In genomic region chr6:65849127-65849526, GRCm38 (mm10) we compare ENCODE assay signal across 27 mouse cellular contexts.
DNase-seq lines count a peak whose midpoint lies in the region; ATAC-seq and TF ChIP-seq lines count a peak whose summit lies in the region.
"Had no signal": no experiment of that assay in that cellular context is flagged by ENCODE, and none has a peak within 500 bp of the region (broad histone marks: within the 10 kb centered on the region; RNA-seq: fewer than 3 reads in every experiment).

No protein-coding gene starts in this region.

- H3K4me3 ChIP-seq in layer of hippocampus, adult 2 months, result no peak overlapping the region
- no peak overlapping the region for H3K4me3 ChIP-seq in midbrain, embryonic 13.5 days (replicated peaks)
- H3K4me3 ChIP-seq in midbrain, embryonic 16.5 days (ENCODE audit: low read depth, low read length), result no peak overlapping the region
- H3K4me3 ChIP-seq in neural tube, embryonic 14.5 days (ENCODE audit: low read depth, low read length), result no peak overlapping the region
- H3K4me3 ChIP-seq in forebrain, embryonic 14.5 days (ENCODE audit: low read depth, low read length), result no peak overlapping the region
- H3K4me3 ChIP-seq: forebrain, embryonic 15.5 days; heart, embryonic 10.5 days; heart, embryonic 15.5 days; midbrain, embryonic 10.5 days; stomach, embryonic 15.5 days had no signal

- no peaks in the 10 kb centered on the region for H3K9me3 ChIP-seq in midbrain, embryonic 13.5 days
- H3K9me3 ChIP-seq in midbrain, embryonic 16.5 days (replicated peaks; ENCODE audit: control insufficient read depth, low read length, poor library complexity, severe bottlenecking), result no peaks in the 10 kb centered on the region
- no peaks in the 10 kb centered on the region for H3K9me3 ChIP-seq in neural tube, embryonic 14.5 days (ENCODE audit: control insufficient read depth, low read length)
- no peaks in the 10 kb centered on the region for H3K9me3 ChIP-seq in forebrain, embryonic 14.5 days (replicated peaks; ENCODE audit: control insufficient read depth, low read length)
- H3K9me3 ChIP-seq: forebrain, embryonic 15.5 days; heart, embryonic 10.5 days; heart, embryonic 15.5 days; midbrain, embryonic 10.5 days; stomach, embryonic 15.5 days had no signal

- no peak overlapping the region for H3K9ac ChIP-seq in midbrain, embryonic 13.5 days (replicated peaks)
- H3K9ac ChIP-seq in midbrain, embryonic 16.5 days (ENCODE audit: low read depth, low read length), result no peak overlapping the region
- H3K9ac ChIP-seq in neural tube, embryonic 14.5 days (replicated peaks; ENCODE audit: low read depth, low read length), result no peak overlapping the region
- no peak overlapping the region for H3K9ac ChIP-seq in forebrain, embryonic 14.5 days (ENCODE audit: low read length)
- H3K9ac ChIP-seq: forebrain, embryonic 15.5 days; heart, embryonic 15.5 days; liver, embryonic 14.5 days; stomach, embryonic 15.5 days had no signal

- H3K27ac ChIP-seq in layer of hippocampus, adult 2 months, result peak overlapping the region; percentile 70
- H3K27ac ChIP-seq in midbrain, embryonic 13.5 days, result no peak overlapping the region
- no peak overlapping the region for H3K27ac ChIP-seq in midbrain, embryonic 16.5 days (ENCODE audit: low read length)
- no peak overlapping the region for H3K27ac ChIP-seq in neural tube, embryonic 14.5 days (ENCODE audit: low read depth, low read length)
- no peak overlapping the region for H3K27ac ChIP-seq in forebrain, embryonic 14.5 days (ENCODE audit: low read depth, low read length)
- H3K27ac ChIP-seq: forebrain, embryonic 15.5 days; heart, embryonic 10.5 days; heart, embryonic 15.5 days; liver, embryonic 14.5 days; midbrain, embryonic 10.5 days; stomach, embryonic 15.5 days had no signal

- WGBS in midbrain, embryonic 13.5 days, result 67% methylated on average over 4 of the region's 4 CpGs
- WGBS in midbrain, embryonic 16.5 days, result 63% methylated on average over 4 of the region's 4 CpGs
- 40% methylated on average over 4 of the region's 4 CpGs for WGBS in neural tube, embryonic 14.5 days
- WGBS in forebrain, embryonic 14.5 days, result 70% methylated on average over 4 of the region's 4 CpGs

- no peaks in the 10 kb centered on the region for H3K36me3 ChIP-seq in midbrain, embryonic 13.5 days
- H3K36me3 ChIP-seq in midbrain, embryonic 16.5 days (ENCODE audit: control insufficient read depth, insufficient read depth, low read length), result no peaks in the 10 kb centered on the region
- H3K36me3 ChIP-seq in neural tube, embryonic 14.5 days (ENCODE audit: control insufficient read depth, insufficient read depth, low read length), result no peaks in the 10 kb centered on the region
- no peaks in the 10 kb centered on the region for H3K36me3 ChIP-seq in forebrain, embryonic 14.5 days (ENCODE audit: control insufficient read depth, insufficient read depth, low read length)
- H3K36me3 ChIP-seq: forebrain, embryonic 15.5 days; heart, embryonic 10.5 days; heart, embryonic 15.5 days; stomach, embryonic 15.5 days had no signal

- 0 out of 2 replicates have a peak, but pooled peaks have one; percentile 30 for ATAC-seq in midbrain, embryonic 13.5 days
- no peak for ATAC-seq in midbrain, embryonic 16.5 days
- ATAC-seq in neural tube, embryonic 14.5 days (ENCODE audit: low read depth), result peak; percentile 81
- no peak for ATAC-seq in forebrain, embryonic 14.5 days
- ATAC-seq: forebrain, embryonic 15.5 days had no signal

- no peaks in the 10 kb centered on the region for H3K4me1 ChIP-seq in midbrain, embryonic 13.5 days (replicated peaks)
- no peaks in the 10 kb centered on the region for H3K4me1 ChIP-seq in midbrain, embryonic 16.5 days (ENCODE audit: control insufficient read depth, insufficient read depth, low read length)
- H3K4me1 ChIP-seq in neural tube, embryonic 14.5 days (ENCODE audit: control insufficient read depth, insufficient read depth, low read length), result no peaks in the 10 kb centered on the region
- H3K4me1 ChIP-seq in forebrain, embryonic 14.5 days (ENCODE audit: control insufficient read depth, insufficient read depth, low read length), result no peaks in the 10 kb centered on the region
- H3K4me1 ChIP-seq: forebrain, embryonic 15.5 days; heart, embryonic 10.5 days; heart, embryonic 15.5 days; stomach, embryonic 15.5 days had no signal

- no peaks in the 10 kb centered on the region for H3K27me3 ChIP-seq in midbrain, embryonic 13.5 days
- no peaks in the 10 kb centered on the region for H3K27me3 ChIP-seq in midbrain, embryonic 16.5 days (ENCODE audit: control insufficient read depth, insufficient read depth, low read depth, low read length)
- H3K27me3 ChIP-seq in neural tube, embryonic 14.5 days (ENCODE audit: control insufficient read depth, insufficient read depth, low read length), result no peaks in the 10 kb centered on the region
- H3K27me3 ChIP-seq in forebrain, embryonic 14.5 days (replicated peaks; ENCODE audit: control insufficient read depth, insufficient read depth, low read length), result no peaks in the 10 kb centered on the region
- H3K27me3 ChIP-seq: CH12.LX; forebrain, embryonic 15.5 days; heart, embryonic 15.5 days; stomach, embryonic 15.5 days had no signal

- TF ChIP-seq CTCF in layer of hippocampus, adult 2 months (conservative IDR thresholded peaks at IDR 0.05), result no peak

- H3K4me2 ChIP-seq in midbrain, embryonic 13.5 days (replicated peaks), result no peak overlapping the region
- no peak overlapping the region for H3K4me2 ChIP-seq in midbrain, embryonic 16.5 days (ENCODE audit: low read length)
- H3K4me2 ChIP-seq in neural tube, embryonic 14.5 days (ENCODE audit: low read depth, low read length), result no peak overlapping the region
- no peak overlapping the region for H3K4me2 ChIP-seq in forebrain, embryonic 14.5 days (ENCODE audit: low read length)
- H3K4me2 ChIP-seq: forebrain, embryonic 15.5 days; heart, embryonic 15.5 days; stomach, embryonic 15.5 days had no signal

- DNase-seq in cerebellum, postnatal 10 days, result peak; percentile 18 to 43
- no peak for DNase-seq in cerebellum, postnatal 36 days
- no peak for DNase-seq in layer of hippocampus, adult 2 months (ENCODE audit: low spot score in 2 of 2)
- no peak for DNase-seq in layer of hippocampus, adult 18-20 months (ENCODE audit: low spot score in 2 of 2)
- no peak for DNase-seq in forebrain, embryonic 14.5 days (ENCODE audit: low spot score)
- DNase-seq: adrenal gland, postnatal 25 days; cerebellum, adult 11-12 months; cerebellum, adult 9-11 months; gastrocnemius, postnatal 25 days; heart, adult 11 months; kidney, adult 11 months; kidney, postnatal 14 days; layer of hippocampus, postnatal 36 days; liver; lung, adult 2 months; lung, postnatal 14 days; thymus, postnatal 14 days had no signal

Comparison
In these comparisons a context has a peak if more than half of its experiments do, and no peak if none do; other contexts are left out.
1. DNase-seq: peak in cerebellum, postnatal 10 days (2 of 2); none in cerebellum, postnatal 36 days (0 of 2), layer of hippocampus, adult 2 months (0 of 2), layer of hippocampus, adult 18-20 months (0 of 2) and forebrain, embryonic 14.5 days (single experiment).
2. ATAC-seq: peak in midbrain, embryonic 13.5 days (single experiment) and neural tube, embryonic 14.5 days (single experiment); none in midbrain, embryonic 16.5 days (single experiment) and forebrain, embryonic 14.5 days (single experiment).